Mouse (Mus musculus) limb, embryonic 10.5 days (tissue): ENCODE results near the gene Cnot2. TPM values are rescaled to one million over a fixed set of nuclear protein-coding genes. Genes with fewer than 3 reads are reported as not detected.
A peak's percentile ranks its signal among the peaks of the same experiment; 100 is the strongest.

ENCODE experiments used
- DNase-seq: peaks from one replicate; pipeline ENCODE4 v3.0.0-alpha.2; 2017; ENCODE audit warnings: low spot score
- H3K27ac ChIP-seq: fragments of 300-500 bp; sonication (generic); 2 replicates; pipeline ENCODE4 v1.5.1; 2016; ENCODE audit warnings: mild to moderate bottlenecking
- H3K27me3 ChIP-seq: fragments of 300-500 bp; sonication (generic); 2 replicates; pipeline ENCODE4 v1.6.1; 2016; ENCODE audit warnings: low read depth, mild to moderate bottlenecking; ENCODE audit not compliant: poor library complexity, severe bottlenecking
- H3K36me3 ChIP-seq: fragments of 300-500 bp; sonication (generic); 2 replicates; pipeline ENCODE4 v1.6.1; 2016; ENCODE audit warnings: mild to moderate bottlenecking, moderate library complexity
- H3K4me1 ChIP-seq: fragments of 300-500 bp; sonication (generic); 2 replicates; pipeline ENCODE4 v1.6.1; 2016
- H3K4me3 ChIP-seq: fragments of 300-500 bp; sonication (generic); 2 replicates; pipeline ENCODE4 v1.5.1; 2016; ENCODE audit warnings: mild to moderate bottlenecking, moderate library complexity
- H3K9me3 ChIP-seq: fragments of 300-500 bp; sonication (generic); replicated peaks from 2 replicates; pipeline ENCODE4 v1.6.1; 2016; ENCODE audit warnings: mild to moderate bottlenecking
- WGBS: fragments of 180-500 bp; shearing (Covaris S2); methylation state at CpG from one replicate; pipeline ENCODE4 v1.1.7; 2016; 5-methylcytosine and 5-hydroxymethylcytosine counted together
- polyA plus RNA-seq: library from polyadenylated mRNA; unstranded; fragments of >200 nt; fragmentation: Nextera tagmentation; extraction: Ambion mirVana; gene quantifications from 2 replicates; pipeline ENCODE4 v1.2.1, GENCODE M21; 2016

Gene Cnot2
- polyA plus RNA-seq, 1 experiment from 2014 or later: 136 TPM

DNA sequence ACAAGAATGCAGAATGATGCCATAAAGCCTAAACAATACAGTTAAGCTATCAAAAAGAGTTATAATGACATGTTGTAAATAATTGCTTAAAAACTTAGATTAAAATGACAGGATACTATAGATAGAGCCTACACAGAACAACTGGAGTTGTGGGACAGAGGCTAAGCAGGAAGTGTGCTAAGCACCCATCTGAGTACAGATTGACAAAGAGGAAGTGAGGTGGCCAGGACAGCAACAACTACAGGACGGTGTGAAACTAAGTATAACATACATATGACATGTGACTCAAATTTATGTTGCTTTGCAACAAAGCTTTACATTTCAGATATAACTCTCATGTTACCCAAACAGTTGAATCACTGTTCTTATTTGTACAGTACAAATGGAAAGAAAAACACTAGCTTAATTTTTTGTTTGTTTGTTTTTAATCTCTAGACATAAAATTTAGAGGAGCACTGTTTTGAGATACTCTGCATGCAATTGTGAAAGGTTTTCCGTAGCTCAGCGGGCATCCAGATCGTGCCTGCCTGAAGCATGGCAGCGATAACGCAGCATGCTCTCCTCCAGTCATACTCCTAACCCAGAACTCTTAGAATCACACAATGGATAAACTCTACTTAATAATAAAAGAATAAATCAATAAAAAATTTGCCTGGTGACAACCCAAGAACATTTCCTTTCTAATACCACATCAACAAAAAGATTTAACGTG lies 75.9 kb downstream of the Cnot2 start:
- 95% methylated on average over 7 of the region's 7 CpGs for WGBS
- peaks cover 11% of the 10 kb centered on the region for H3K36me3 ChIP-seq
- H3K27me3 ChIP-seq: no peaks in the 10 kb centered on the region
- H3K4me1 ChIP-seq: no peaks in the 10 kb centered on the region
- no peak overlapping the region for H3K4me3 ChIP-seq
- no peaks in the 10 kb centered on the region for H3K9me3 ChIP-seq
- no peak for DNase-seq
- H3K27ac ChIP-seq: no peak overlapping the region

DNA sequence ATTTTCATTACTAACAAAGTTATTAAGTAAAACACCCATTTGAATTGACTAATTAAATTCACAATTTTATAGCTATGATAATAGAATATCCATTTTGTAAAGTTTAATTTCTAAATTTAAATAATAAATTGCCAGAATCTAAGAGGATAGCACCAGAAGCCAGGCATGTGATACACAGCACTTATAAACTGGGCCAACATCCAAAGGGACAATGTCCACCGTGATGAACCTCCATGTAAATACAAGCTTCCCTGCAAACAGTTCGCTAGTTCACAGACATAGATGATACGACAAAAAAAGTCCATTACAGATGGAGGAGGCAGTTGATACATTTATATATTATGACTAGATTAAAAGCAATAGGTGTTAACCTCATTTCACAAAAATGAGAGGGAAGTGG lies 88.5 kb downstream of the Cnot2 start:
- no peaks in the 10 kb centered on the region for H3K9me3 ChIP-seq
- H3K4me3 ChIP-seq: no peak overlapping the region
- H3K36me3 ChIP-seq: peaks cover 82% of the 10 kb centered on the region
- H3K27me3 ChIP-seq: no peaks in the 10 kb centered on the region
- H3K4me1 ChIP-seq: no peaks in the 10 kb centered on the region
- 96% methylated on average over 3 of the region's 3 CpGs for WGBS
- H3K27ac ChIP-seq: no peak overlapping the region
- DNase-seq: no peak

DNA sequence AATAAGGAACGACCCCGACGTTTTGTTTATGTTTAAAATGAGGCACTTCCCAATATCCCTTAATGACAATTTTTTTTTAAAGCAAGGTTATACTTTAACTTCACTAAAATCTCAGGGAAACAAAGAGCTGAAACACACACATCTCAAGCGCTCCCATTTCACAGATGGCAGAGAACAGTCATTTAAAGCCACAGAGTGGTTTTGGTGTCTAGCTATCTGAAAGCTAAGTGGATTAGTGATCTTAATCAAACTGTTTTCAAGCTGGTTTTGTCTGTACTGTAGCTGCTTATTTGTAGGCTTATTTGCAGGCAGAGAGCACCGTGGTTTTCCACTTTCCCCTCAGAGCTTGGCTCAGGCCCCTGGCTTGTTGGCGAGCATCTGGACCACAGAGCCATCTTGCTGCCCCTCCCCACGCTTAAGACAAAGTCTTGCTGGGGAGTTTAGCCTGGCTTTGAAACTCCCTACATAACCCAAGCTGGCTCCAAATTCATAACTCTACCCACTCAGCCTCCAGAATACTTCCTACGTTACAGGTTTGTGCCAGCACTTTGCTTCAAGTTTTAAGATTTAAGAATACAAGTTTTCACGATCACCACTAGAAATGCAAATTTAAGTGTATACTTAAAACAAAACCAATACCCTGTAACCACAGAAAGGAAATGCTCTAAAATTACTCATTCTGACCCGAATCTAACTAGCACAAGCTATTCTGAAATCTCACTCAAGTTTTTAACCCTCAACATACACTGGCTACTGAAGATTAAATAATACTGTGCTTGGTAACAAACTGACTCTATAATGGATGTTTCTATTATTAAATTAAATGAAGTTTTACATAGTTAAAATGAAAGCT lies 94.2 kb downstream of the Cnot2 start:
- DNase-seq: no peak
- H3K27me3 ChIP-seq: no peaks in the 10 kb centered on the region
- 95% methylated on average over 10 of the region's 10 CpGs for WGBS
- H3K9me3 ChIP-seq: no peaks in the 10 kb centered on the region
- no peak overlapping the region for H3K27ac ChIP-seq
- H3K4me3 ChIP-seq: no peak overlapping the region
- H3K36me3 ChIP-seq: peaks cover 76% of the 10 kb centered on the region
- H3K4me1 ChIP-seq: no peaks in the 10 kb centered on the region

DNA sequence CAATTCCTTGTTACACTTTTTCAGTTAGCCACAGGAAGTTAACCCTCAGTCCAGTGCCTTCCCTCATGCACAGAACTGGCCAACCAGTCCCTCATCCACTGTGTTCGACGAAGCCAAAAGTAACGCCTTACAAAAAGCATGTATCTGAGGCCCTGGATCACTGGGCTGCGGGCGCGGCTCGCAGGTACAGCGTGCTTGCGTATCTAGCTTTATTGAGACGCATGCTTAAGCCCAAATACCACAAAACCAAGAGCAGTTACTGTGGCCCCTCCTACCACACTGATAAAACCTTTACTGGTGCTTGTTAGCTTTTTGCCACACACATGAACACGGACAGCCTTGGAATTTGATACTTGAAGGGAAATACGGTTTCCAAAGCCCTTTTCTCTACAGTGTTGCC lies 99.4 kb downstream of the Cnot2 start:
- no peak for DNase-seq
- no peaks in the 10 kb centered on the region for H3K4me1 ChIP-seq
- no peaks in the 10 kb centered on the region for H3K27me3 ChIP-seq
- H3K9me3 ChIP-seq: no peaks in the 10 kb centered on the region
- no peak overlapping the region for H3K27ac ChIP-seq
- H3K36me3 ChIP-seq: peaks cover 42% of the 10 kb centered on the region
- 94% methylated on average over 12 of the region's 12 CpGs for WGBS
- no peak overlapping the region for H3K4me3 ChIP-seq

DNA sequence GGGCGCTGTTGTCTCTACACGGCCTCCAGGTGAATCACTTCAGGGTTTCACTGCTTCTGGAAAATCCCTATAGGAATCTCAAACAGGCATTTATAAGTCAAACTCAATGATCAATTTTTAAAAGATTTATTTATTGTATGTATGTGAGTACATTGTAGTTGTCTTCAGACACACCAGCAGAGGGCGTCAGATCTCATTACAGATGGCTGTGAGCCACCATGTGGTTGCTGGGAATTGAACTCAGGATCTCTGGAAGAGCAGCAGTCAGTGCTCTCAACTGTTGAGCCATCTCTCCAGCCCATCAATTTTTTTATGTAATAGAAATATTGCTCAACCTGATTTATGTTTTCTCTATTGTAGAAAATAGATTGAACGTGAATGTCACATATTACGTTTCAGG lies 100.3 kb downstream of the Cnot2 start:
- Histone ChIP-seq H3K4me3 (no peak overlapping the region), H3K27me3 (no peaks in the 10 kb centered on the region), H3K36me3 (peaks cover 38% of the 10 kb centered on the region), H3K9me3 (no peaks in the 10 kb centered on the region), H3K27ac (no peak overlapping the region), H3K4me1 (no peaks in the 10 kb centered on the region)
- no peak for DNase-seq
- WGBS: 91% methylated on average over 5 of the region's 5 CpGs

DNA sequence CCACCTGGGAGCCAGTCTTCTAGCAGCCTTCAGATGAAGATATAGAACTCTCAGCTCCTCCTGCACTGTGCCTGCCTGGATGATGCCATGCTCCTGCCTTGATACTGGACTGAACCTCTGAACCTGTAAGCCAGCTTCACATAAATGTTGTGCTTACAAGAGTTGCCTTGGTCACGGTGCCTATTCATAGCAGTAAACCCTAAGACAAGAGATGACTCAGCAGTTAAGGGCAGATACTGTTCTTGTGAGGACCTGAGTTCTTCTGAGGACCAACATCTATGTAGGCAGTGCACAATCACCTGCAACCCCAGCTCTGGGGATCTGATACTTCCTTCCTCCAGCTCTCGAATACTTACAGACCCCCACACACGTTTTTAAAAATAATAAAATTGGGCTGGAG lies 104.8 kb downstream of the Cnot2 start:
- Histone ChIP-seq H3K4me3 (no peak overlapping the region), H3K4me1 (peaks cover 34% of the 10 kb centered on the region), H3K36me3 (0 out of 2 replicates have a peak, but pooled peaks cover 3% of the 10 kb centered on the region), H3K27ac (no peak overlapping the region), H3K9me3 (no peaks in the 10 kb centered on the region), H3K27me3 (no peaks in the 10 kb centered on the region)
- DNase-seq: no peak
- WGBS: 90% methylated on average over 3 of the region's 3 CpGs

DNA sequence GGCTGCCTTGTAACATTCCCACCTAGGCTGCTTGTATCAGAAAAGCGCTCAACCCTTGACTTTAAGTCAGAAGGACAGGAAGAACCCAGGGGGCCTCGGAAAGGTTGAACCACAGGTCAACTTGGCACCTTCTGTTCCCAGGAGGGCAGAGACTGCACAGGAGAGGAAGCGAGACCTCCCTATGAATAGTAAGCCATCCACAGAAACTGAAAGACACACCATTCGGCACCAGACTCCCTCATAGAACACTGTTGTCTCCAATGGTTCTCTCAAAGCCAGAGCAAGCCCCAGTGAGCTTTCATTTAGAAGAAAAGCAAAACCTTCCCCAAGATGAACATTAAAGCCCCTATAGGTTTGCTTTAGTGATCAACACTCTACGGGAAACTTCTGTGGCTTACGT lies 105.6 kb downstream of the Cnot2 start:
- DNase-seq: no peak
- H3K36me3 ChIP-seq: 0 out of 2 replicates have a peak, but pooled peaks cover 3% of the 10 kb centered on the region
- WGBS: 70% methylated on average over 6 of the region's 6 CpGs
- peaks cover 34% of the 10 kb centered on the region for H3K4me1 ChIP-seq
- H3K9me3 ChIP-seq: no peaks in the 10 kb centered on the region
- H3K27me3 ChIP-seq: no peaks in the 10 kb centered on the region
- H3K27ac ChIP-seq: no peak overlapping the region
- H3K4me3 ChIP-seq: no peak overlapping the region

DNA sequence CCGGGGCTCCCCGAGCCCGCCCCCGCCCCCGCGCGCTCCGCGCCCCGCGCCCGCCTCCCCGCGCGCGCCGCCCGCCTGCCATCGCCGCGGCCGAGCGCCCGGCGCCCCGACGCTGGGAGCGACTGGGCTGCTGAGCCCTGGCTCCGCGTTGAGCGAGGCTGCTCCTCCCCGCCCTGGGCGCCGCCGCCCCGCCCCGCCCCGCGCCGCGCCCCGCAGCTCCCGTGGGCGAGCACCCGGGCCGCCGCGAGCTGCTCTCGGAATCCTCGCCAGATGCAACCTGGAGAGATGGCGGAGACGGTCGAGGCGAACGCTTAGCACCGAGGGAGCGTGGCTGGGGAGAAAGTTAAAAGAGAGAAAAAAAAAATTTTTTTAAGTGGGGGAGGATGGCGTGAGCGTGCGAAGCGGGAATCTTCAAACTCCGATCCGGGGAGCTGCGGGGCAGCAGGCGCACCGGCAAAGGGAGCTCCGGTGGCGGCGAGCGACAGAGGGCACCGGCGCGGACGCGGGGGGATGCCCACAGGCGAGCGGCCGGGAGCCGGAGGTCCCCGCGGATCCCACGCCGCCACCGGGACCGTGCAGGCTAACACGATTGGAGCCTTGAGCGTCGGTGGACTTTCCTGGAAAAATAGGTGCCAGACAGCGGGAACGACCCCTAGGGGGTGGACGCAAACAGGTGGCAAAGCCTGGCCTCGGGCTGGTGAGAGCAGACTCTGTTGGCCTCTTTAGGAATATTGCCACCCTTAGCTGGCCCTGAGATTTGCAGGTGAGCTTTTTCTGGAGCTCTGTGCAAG lies 107.4 kb downstream of the Cnot2 start, which contains the start of gene Kcnmb4:
Gene Kcnmb4, minus strand, starts transcription at position 120 of the 791 bp plus-strand sequence.
- Histone ChIP-seq H3K4me1 (peaks cover 34% of the 10 kb centered on the region), H3K9me3 (no peaks in the 10 kb centered on the region), H3K27ac (peak within 1 kb of the TSS; percentile 92), H3K27me3 (no peaks in the 10 kb centered on the region), H3K36me3 (0 out of 2 replicates have a peak, but pooled peaks cover 3% of the 10 kb centered on the region), H3K4me3 (peak within 1 kb of the TSS; percentile 74)
- peak; percentile 72 for DNase-seq
- 4% methylated on average over 92 of the region's 92 CpGs for WGBS

DNA sequence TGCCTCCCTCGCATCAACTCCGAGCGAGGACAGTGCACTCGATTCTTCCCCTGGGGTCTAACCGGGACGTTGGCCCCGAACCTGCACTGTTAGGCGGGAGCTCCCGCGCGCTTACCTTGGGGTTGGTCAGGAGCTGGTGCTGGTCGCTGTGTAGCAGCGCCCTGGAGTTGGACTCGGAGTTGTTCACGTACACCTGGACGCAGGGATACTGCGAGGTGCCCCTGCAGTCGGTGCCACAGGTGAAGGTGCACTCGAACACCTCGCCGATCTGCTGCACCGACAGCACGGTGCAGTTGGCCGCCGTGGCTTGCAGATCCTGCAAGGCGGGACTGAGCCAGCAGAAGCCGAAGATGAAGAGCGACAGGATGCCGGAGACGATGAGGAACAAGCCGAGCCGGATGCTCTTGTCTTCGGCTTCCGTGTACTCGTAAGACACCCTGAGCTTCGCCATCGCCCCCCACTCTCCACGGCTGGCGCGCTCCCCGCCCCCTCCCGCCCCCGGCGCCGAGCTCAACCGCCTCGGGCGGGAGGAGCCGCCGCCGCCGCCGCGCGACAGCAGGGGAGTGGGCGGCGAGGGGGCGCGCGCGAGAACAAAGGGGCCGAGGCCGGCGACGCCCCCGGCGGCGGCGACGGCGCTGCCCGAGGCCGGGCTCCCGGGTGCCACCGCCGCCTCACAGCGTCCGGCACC lies 108.1 kb downstream of the Cnot2 start:
- H3K27me3 ChIP-seq: no peaks in the 10 kb centered on the region
- WGBS: under 1% methylated on average over 76 of the region's 78 CpGs
- 0 out of 2 replicates have a peak, but pooled peaks cover 3% of the 10 kb centered on the region for H3K36me3 ChIP-seq
- DNase-seq: peak; percentile 78
- H3K9me3 ChIP-seq: no peaks in the 10 kb centered on the region
- H3K4me3 ChIP-seq: peak overlapping the region; percentile 74
- H3K4me1 ChIP-seq: peaks cover 34% of the 10 kb centered on the region
- H3K27ac ChIP-seq: peak overlapping the region; percentile 92

DNA sequence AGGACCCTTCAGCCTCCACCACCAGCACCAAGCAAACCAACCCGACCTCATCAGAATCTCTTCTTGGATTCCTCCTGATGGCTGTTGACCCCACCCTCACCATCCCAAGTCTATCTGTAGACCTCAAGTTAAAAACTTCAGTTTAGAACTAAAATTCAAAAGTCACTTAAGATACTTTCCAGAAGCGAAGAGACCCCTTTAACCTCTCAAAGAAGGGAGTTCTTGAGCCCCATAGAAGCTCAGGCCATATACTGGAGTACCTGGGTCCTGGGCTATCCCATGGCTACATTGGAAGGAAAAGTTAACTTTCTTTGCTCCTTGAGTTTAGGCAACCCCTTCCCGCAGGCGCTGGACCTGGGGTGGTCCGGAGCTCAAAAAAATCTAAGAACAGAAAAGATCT lies 108.7 kb downstream of the Cnot2 start:
- 0 out of 2 replicates have a peak, but pooled peaks cover 3% of the 10 kb centered on the region for H3K36me3 ChIP-seq
- peaks cover 34% of the 10 kb centered on the region for H3K4me1 ChIP-seq
- no peaks in the 10 kb centered on the region for H3K9me3 ChIP-seq
- 7% methylated on average over 5 of the region's 5 CpGs for WGBS
- H3K4me3 ChIP-seq: peak overlapping the region; percentile 74
- DNase-seq: no peak
- no peaks in the 10 kb centered on the region for H3K27me3 ChIP-seq
- H3K27ac ChIP-seq: peak overlapping the region; percentile 92

DNA sequence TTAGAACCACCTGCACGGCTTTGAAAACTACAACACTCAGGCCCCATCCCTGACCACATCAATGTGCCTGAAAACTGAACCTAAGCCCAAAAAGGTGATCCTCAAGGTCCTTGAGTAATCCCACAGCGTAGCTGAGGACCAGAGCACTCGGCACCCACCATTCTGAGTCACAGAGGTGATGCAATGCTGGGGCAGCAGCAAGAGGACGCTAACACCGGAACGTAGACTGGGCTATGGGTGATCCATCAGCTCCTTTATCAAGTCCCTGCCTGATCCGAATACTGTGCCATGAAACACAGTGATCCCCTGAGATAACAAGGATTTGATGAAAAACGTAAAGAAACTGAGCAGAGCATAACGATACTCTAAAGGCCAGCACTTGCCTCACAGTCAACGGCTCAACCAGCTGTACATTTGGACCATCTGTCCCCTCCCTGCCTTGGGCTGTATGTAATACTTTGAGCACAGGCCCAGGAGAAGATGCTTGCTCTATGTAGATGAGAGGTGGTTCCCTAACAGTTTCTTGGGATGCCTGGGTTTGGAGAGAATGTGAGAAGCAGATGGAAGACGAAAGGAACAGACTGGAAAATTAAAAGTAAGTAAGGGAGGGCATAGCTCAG lies 110.9 kb downstream of the Cnot2 start:
- no peaks in the 10 kb centered on the region for H3K9me3 ChIP-seq
- H3K27ac ChIP-seq: no peak overlapping the region
- DNase-seq: no peak
- H3K4me1 ChIP-seq: peaks cover 29% of the 10 kb centered on the region
- 93% methylated on average over 11 of the region's 11 CpGs for WGBS
- H3K4me3 ChIP-seq: no peak overlapping the region
- no peaks in the 10 kb centered on the region for H3K27me3 ChIP-seq
- H3K36me3 ChIP-seq: no peaks in the 10 kb centered on the region

DNA sequence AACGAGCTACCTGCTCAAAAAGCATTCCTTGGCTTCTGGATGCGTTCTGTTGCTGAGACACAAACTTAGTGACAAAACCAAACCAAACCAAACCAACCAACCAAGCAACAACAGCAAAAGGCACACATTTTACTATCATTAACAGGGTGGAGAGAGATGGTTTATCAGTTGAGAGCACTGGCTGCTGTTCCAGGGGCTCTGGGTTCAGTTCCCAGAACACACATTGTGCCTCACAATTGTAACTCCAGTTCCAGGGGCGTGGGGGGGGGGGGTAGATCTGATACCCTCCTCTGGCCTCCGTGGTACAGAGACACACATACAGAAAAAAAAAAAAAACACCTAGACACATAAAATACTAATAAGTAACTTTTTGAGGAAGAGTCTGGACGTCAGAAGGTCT lies 113.2 kb downstream of the Cnot2 start:
- Histone ChIP-seq H3K9me3 (no peaks in the 10 kb centered on the region), H3K27me3 (no peaks in the 10 kb centered on the region)
- WGBS: 85% methylated on average over 5 of the region's 5 CpGs

More for the DNA sequence above, 113.2 kb downstream of the Cnot2 start:
- H3K4me3 ChIP-seq: no peak overlapping the region
- H3K36me3 ChIP-seq: peaks cover 3% of the 10 kb centered on the region; the same call in 1 of the 2 replicates
- no peak for DNase-seq
- no peak overlapping the region for H3K27ac ChIP-seq
- peaks cover 14% of the 10 kb centered on the region for H3K4me1 ChIP-seq
